Mouse (Mus musculus) intestine, embryonic 15.5 days (tissue): ENCODE measurements at regions not wholly inside any gene's neighbourhood (a gene's known extent, or its start where the extent isn't known, plus 50 kb on each side); places are given as distances from the start of the nearest gene placed in this dataset.
A peak's percentile ranks its signal among the peaks of the same experiment; 100 is the strongest.

Experiments used
- ATAC-seq: fragments of 200-750 bp; cut with Nextera tagmentation; 2 replicates; pipeline ENCODE4 v1.8.0; 2017; ENCODE audit warnings: moderate TSS enrichment, moderate library complexity
- H3K27ac ChIP-seq: fragments of 300-500 bp; sonication (generic); 2 replicates; pipeline ENCODE4 v1.5.1; 2015; ENCODE audit warnings: mild to moderate bottlenecking, inconsistent platforms
- H3K27me3 ChIP-seq: fragments of 300-500 bp; sonication (generic); replicated peaks from 2 replicates; pipeline ENCODE4 v1.6.1; 2015; ENCODE audit warnings: inconsistent platforms
- H3K36me3 ChIP-seq: fragments of 300-500 bp; sonication (generic); 2 replicates; pipeline ENCODE4 v1.6.1; 2015; ENCODE audit warnings: inconsistent platforms
- H3K4me1 ChIP-seq: fragments of 300-500 bp; sonication (generic); replicated peaks from 2 replicates; pipeline ENCODE4 v1.6.1; 2015; ENCODE audit warnings: inconsistent platforms
- H3K4me2 ChIP-seq: fragments of 300-500 bp; sonication (generic); replicated peaks from 2 replicates; pipeline ENCODE4 v1.6.1; 2015; ENCODE audit warnings: mild to moderate bottlenecking, inconsistent platforms
- H3K4me3 ChIP-seq: fragments of 300-500 bp; sonication (generic); replicated peaks from 2 replicates; pipeline ENCODE4 v1.5.1; 2015; ENCODE audit warnings: inconsistent platforms
- H3K9ac ChIP-seq: fragments of 300-500 bp; sonication (generic); 2 replicates; pipeline ENCODE4 v1.6.1; 2015; ENCODE audit warnings: inconsistent platforms
- H3K9me3 ChIP-seq: fragments of 300-500 bp; sonication (generic); 2 replicates; pipeline ENCODE4 v1.6.1; 2016; ENCODE audit warnings: inconsistent platforms
- WGBS: fragments of 180-500 bp; shearing (Covaris S2); methylation state at CpG from one replicate; pipeline ENCODE4 v1.1.7; 2015; 5-methylcytosine and 5-hydroxymethylcytosine counted together

DNA sequence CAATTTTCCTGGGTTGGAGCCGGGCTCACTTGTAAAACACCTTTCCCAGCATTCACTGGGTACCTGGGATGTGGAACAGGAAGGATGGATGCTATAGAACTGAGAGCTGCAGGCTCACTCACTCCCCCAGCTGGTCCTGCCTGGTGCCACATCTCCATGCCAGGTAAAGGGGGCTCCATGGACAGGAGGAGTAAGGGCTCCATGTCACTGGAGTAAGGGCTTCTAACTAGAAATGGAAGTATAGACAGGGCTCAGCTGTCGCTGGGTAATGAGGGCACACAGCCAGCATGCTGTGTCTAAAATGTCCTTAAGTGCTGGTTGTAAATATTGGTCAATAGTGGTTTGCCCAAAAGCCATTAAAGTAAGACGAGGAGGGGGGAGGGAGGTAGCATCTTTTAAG, 99.4 kb upstream of the Gpr12 start:
- H3K9me3 ChIP-seq, result no peaks in the 10 kb centered on the region
- H3K4me3 ChIP-seq, result no peak overlapping the region
- ATAC-seq, result no peak
- no peaks in the 10 kb centered on the region for H3K36me3 ChIP-seq
- no peaks in the 10 kb centered on the region for H3K27me3 ChIP-seq
- 42% methylated on average over 3 of the region's 3 CpGs for whole genome bisulfite sequencing
- peak overlapping the region; percentile 22; the same call in 1 of the 2 replicates for H3K27ac ChIP-seq
- no peak overlapping the region for H3K9ac ChIP-seq
- H3K4me2 ChIP-seq, result no peak overlapping the region
- peaks cover 51% of the 10 kb centered on the region for H3K4me1 ChIP-seq

DNA sequence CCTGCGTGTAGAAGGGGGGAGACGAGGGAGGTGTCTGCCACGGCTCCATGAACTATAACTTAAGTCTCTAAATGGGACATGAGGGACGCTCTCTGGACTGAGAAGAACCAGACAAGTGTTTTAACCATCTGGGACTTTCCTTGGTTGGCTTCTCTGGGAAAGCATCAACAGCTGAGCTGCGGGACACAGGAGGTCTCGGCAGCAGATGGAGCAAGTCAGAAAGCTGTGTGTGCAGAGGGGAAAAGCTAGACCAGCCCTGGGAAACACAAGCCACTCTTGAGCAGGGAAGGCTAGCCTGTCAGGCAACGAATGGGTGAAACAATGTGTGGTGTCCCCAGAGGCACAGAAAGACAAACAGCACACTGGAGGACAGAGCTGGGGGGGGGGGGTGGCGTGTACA, 98.5 kb upstream of the Gpr12 start:
- H3K27ac ChIP-seq, result peak overlapping the region; percentile 6
- H3K4me3 ChIP-seq, result no peak overlapping the region
- H3K4me1 ChIP-seq, result peaks cover 51% of the 10 kb centered on the region
- H3K4me2 ChIP-seq, result no peak overlapping the region; the same call in 1 of the 2 replicates
- 20% methylated on average over 8 of the region's 8 CpGs for WGBS
- no peaks in the 10 kb centered on the region for H3K36me3 ChIP-seq
- ATAC-seq, result no peak
- H3K9me3 ChIP-seq, result no peaks in the 10 kb centered on the region
- H3K27me3 ChIP-seq, result no peaks in the 10 kb centered on the region
- H3K9ac ChIP-seq, result no peak overlapping the region

DNA sequence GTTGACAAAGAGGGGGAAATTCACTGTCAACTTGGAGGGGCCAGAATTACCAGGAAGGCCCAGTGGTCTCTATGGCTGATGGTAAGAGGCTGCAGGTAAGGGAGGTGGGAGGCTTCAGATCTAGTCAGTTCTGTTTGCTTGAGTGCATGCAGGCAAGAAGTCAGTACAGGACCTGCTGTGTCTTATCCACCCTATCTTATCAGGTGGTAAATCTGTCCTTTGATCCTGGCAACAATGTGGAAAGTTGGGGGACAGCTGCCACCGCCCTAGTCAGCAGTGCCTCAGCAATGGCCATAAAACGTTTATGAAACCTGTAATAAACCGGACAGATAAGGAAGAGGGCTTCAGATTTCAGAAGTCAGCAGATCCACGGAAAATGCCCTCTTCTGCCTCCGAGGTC, 97.9 kb upstream of the Gpr12 start:
- Histone ChIP-seq H3K4me1 (peaks cover 52% of the 10 kb centered on the region), H3K36me3 (no peaks in the 10 kb centered on the region), H3K4me2 (no peak overlapping the region), H3K27me3 (no peaks in the 10 kb centered on the region), H3K4me3 (no peak overlapping the region), H3K27ac (peak overlapping the region; percentile 6; the same call in 1 of the 2 replicates), H3K9ac (no peak overlapping the region), H3K9me3 (no peaks in the 10 kb centered on the region)
- 23% methylated on average over 5 of the region's 5 CpGs for WGBS
- ATAC-seq, result peak; percentile 64

DNA sequence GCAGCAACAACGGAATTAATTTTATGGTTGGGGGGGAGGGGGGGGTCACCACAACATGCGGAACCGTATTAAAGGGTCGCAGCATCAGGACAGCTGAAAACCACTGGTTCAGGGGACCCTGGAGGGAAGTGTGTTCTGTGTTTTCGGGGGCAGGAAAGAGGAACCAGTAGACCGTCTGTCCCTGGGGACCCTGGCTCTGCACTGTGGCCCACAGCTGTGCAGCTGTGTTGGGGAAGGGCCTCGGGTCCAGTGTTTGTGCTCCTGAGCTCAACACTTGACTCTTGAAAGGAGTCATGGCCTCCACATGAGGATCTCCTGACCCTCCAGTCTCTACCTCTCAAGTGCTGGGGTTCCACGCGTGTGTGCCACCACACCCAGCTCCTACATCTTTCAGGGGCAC, 96.5 kb upstream of the Gpr12 start:
- no peak for ATAC-seq
- no peaks in the 10 kb centered on the region for H3K36me3 ChIP-seq
- H3K27me3 ChIP-seq, result no peaks in the 10 kb centered on the region
- H3K4me2 ChIP-seq, result no peak overlapping the region
- no peak overlapping the region for H3K4me3 ChIP-seq
- no peak overlapping the region for H3K9ac ChIP-seq
- peak overlapping the region; percentile 44; the same call in 1 of the 2 replicates for H3K27ac ChIP-seq
- H3K4me1 ChIP-seq, result peaks cover 52% of the 10 kb centered on the region
- 68% methylated on average over 9 of the region's 9 CpGs for WGBS
- no peaks in the 10 kb centered on the region for H3K9me3 ChIP-seq

GRCm38 (mm10) chr5:146679198-146679681, 94.2 kb upstream of the Gpr12 start:
- H3K27me3 ChIP-seq, result no peaks in the 10 kb centered on the region
- H3K4me3 ChIP-seq, result no peak overlapping the region
- H3K36me3 ChIP-seq, result no peaks in the 10 kb centered on the region
- H3K4me1 ChIP-seq, result peaks cover 53% of the 10 kb centered on the region
- ATAC-seq, result peak; percentile 83
- 0 out of 2 replicates have a peak overlapping the region, but pooled peaks have one; percentile 23 for H3K4me2 ChIP-seq
- no peak overlapping the region for H3K9ac ChIP-seq
- WGBS, result 37% methylated on average over 6 of the region's 6 CpGs
- H3K9me3 ChIP-seq, result no peaks in the 10 kb centered on the region
- H3K27ac ChIP-seq, result peak overlapping the region; percentile 84

DNA sequence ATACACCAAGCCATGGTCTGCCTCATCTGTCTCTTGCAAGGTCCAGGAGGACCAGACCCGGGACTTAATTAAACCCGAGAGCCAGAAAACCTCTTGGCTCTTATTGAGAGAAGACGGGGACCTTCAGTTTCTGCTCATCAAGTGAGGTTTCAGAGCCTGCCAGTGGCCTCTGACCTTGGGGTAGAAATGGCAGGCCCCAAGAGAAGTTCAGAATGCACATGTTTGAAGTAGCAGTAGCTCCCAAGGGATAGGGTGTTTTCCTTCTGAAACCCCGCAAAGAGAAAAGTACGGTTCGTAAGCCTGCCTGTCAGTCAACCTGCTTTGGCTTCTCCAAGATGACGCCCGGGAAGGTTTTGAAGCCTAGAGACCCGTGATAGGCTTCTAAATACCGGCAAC, 93.7 kb upstream of the Gpr12 start:
- ATAC-seq, result no peak
- Histone ChIP-seq H3K36me3 (no peaks in the 10 kb centered on the region), H3K9ac (no peak overlapping the region), H3K4me1 (peaks cover 50% of the 10 kb centered on the region), H3K27me3 (no peaks in the 10 kb centered on the region), H3K27ac (peak overlapping the region; percentile 78), H3K4me3 (no peak overlapping the region), H3K4me2 (peak overlapping the region; percentile 23), H3K9me3 (no peaks in the 10 kb centered on the region)
- WGBS, result 62% methylated on average over 10 of the region's 10 CpGs

DNA sequence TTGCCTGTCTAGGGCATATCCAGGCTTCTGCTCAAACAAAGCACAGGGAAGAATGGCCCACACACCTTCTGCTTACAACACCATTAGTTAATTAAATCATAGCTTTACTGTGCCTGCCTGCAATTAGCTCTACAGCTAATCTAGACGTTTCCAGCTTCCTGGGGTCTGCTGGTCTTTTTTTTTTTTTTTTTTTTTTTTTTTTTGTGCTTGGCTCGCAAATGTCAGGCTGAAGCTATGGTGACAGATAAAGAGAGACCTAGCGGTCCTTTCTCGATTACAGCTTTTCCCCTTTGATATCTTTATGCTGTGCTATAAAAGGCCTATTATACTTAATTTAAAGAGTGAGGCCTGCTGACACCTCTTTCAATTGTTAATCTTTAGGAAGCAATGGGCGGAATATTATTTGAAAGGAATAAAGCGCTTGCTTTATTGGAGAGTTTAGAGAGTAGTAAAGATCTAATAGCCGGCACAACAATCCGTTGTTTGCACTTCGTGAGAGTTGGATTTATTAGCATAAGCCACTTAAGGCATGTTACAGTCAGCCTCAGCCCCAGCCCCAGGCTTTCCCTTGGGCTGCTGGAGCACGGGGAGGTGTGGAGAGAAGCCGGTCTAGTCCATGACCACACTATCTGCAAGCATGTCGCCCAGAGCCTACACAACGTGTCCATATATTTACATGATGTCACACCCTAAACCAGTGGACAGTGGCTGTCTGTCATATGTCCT, 93.2 kb upstream of the Gpr12 start:
- H3K9ac ChIP-seq, result no peak overlapping the region
- H3K36me3 ChIP-seq, result no peaks in the 10 kb centered on the region
- peak overlapping the region; percentile 23 for H3K4me2 ChIP-seq
- H3K4me3 ChIP-seq, result no peak overlapping the region
- whole genome bisulfite sequencing, result 50% methylated on average over 13 of the region's 13 CpGs
- no peaks in the 10 kb centered on the region for H3K9me3 ChIP-seq
- H3K4me1 ChIP-seq, result peaks cover 45% of the 10 kb centered on the region
- peak overlapping the region; percentile 78 for H3K27ac ChIP-seq
- no peaks in the 10 kb centered on the region for H3K27me3 ChIP-seq
- ATAC-seq, result no peak

DNA sequence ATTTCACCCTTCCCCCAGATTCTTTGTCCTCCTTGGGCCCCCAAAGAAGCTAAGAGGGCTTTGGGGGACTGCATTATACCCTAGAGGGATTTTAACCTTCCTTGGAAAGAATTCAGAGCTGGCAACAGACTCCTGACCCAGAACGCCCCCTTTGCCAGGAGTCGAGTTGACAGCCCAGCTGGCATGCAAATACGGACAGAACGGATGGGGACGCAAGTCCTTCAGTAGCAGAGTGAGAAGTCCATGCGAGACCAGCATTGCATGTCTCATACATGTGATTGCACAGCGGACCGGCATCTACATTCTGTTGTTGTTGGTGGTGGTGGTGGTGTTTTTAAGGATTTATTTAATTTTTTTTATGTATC, 92.1 kb upstream of the Gpr12 start:
- H3K9ac ChIP-seq, result no peak overlapping the region
- no peak overlapping the region for H3K4me3 ChIP-seq
- H3K27me3 ChIP-seq, result no peaks in the 10 kb centered on the region
- H3K36me3 ChIP-seq, result no peaks in the 10 kb centered on the region
- peaks cover 39% of the 10 kb centered on the region for H3K4me1 ChIP-seq
- 86% methylated on average over 8 of the region's 8 CpGs for WGBS
- H3K27ac ChIP-seq, result peak overlapping the region; percentile 78
- no peak for ATAC-seq
- no peak overlapping the region for H3K4me2 ChIP-seq
- no peaks in the 10 kb centered on the region for H3K9me3 ChIP-seq

GRCm38 (mm10) chr5:146676470-146677150, 91.6 kb upstream of the Gpr12 start:
- peak overlapping the region; percentile 33 for H3K4me2 ChIP-seq
- H3K9ac ChIP-seq, result no peak overlapping the region
- 32% methylated on average over 12 of the region's 12 CpGs for WGBS
- peaks cover 34% of the 10 kb centered on the region for H3K4me1 ChIP-seq
- no peak overlapping the region for H3K4me3 ChIP-seq
- H3K27me3 ChIP-seq, result no peaks in the 10 kb centered on the region
- H3K36me3 ChIP-seq, result no peaks in the 10 kb centered on the region
- peak overlapping the region; percentile 78 for H3K27ac ChIP-seq
- H3K9me3 ChIP-seq, result no peaks in the 10 kb centered on the region
- ATAC-seq, result peak; percentile 73

DNA sequence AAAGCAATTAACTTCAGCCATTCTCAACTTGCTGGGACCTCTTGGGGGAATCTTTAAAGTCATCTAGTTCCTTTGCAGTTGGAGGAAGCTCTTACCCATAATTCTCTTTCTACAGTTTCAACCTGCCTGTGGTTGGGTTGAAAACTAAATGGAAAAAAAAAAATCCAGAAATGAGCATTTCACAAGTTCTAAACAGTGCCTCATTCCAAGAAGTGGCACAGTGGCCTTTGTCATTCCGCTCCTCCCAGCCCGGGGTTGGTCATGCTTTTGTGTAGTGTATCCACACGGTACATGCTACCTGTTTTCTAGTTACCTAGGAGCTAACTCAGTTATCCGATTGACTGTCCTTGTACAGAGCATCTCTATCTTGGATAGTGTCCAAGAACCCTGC, 90.8 kb upstream of the Gpr12 start:
- Histone ChIP-seq H3K4me3 (no peak overlapping the region), H3K4me1 (peaks cover 28% of the 10 kb centered on the region), H3K4me2 (no peak overlapping the region), H3K9ac (no peak overlapping the region), H3K27ac (peak overlapping the region; percentile 78), H3K9me3 (no peaks in the 10 kb centered on the region), H3K36me3 (no peaks in the 10 kb centered on the region), H3K27me3 (no peaks in the 10 kb centered on the region)
- ATAC-seq, result no peak
- WGBS, result 70% methylated on average over 4 of the region's 4 CpGs

DNA sequence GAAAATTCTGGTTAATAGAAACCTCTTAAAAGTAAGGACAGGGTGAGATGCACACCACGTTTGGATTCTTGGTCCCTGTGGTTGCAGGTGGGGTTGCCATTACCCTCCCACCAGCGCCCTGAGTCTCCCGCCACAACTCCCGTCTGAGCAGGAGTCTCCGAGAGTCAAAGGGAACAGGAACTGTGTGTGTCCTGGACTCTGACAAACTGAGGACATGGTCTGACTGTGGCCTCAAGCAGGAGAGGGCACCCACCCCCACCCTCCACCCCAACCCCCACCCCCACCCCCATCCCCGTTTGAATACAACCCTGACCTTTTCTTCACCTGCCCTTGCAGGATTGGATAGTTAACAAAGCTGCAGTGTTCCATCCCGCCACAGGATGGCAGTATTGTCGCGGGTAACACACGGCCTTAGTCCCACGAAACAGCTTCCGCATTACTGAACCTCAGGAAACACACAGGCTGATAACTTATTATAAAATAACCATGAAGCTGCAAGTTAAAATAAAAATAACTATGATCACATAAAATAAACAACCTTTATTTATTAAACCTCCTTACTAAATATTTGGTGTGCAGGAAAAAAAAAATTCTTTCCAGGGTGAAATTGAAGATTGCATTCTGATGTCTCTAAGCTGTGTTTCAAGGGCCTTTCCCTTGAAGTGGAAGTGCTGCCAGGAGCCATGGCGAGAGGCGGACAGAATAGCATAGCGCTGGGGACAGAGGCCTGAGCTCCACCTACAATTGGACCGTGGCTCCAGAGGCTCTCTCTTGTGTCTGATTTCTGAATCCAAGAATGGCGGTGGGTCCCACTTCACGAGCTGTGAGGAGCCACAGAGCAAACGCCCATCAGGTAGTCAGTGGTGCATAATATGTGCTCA, 90.2 kb upstream of the Gpr12 start:
- H3K9ac ChIP-seq, result no peak overlapping the region
- 25% methylated on average over 19 of the region's 19 CpGs for WGBS
- no peaks in the 10 kb centered on the region for H3K36me3 ChIP-seq
- no peaks in the 10 kb centered on the region for H3K27me3 ChIP-seq
- H3K4me3 ChIP-seq, result no peak overlapping the region
- no peak overlapping the region for H3K4me2 ChIP-seq
- ATAC-seq, result peak; percentile 11; the same call in 1 of the 2 replicates
- no peaks in the 10 kb centered on the region for H3K9me3 ChIP-seq
- peak overlapping the region; percentile 78 for H3K27ac ChIP-seq
- peaks cover 25% of the 10 kb centered on the region for H3K4me1 ChIP-seq

GRCm38 (mm10) chr5:146661751-146662150, 76.7 kb upstream of the Gpr12 start:
- H3K27ac ChIP-seq, result no peak overlapping the region
- no peaks in the 10 kb centered on the region for H3K9me3 ChIP-seq
- H3K4me2 ChIP-seq, result no peak overlapping the region
- 76% methylated on average over 8 of the region's 8 CpGs for WGBS
- H3K27me3 ChIP-seq, result no peaks in the 10 kb centered on the region
- no peak overlapping the region for H3K4me3 ChIP-seq
- H3K36me3 ChIP-seq, result no peaks in the 10 kb centered on the region
- ATAC-seq, result no peak
- H3K4me1 ChIP-seq, result no peaks in the 10 kb centered on the region
- H3K9ac ChIP-seq, result no peak overlapping the region
